Mouse (Mus musculus) cortical plate, adult 2 months (tissue): ENCODE data around the gene Pgrmc2. TPM values are rescaled to one million over a fixed set of nuclear protein-coding genes. Genes with fewer than 3 reads are reported as not detected.

ENCODE experiments used
- H3K27ac ChIP-seq: fragments of 200-500 bp; 2 replicates; pipeline ENCODE4 v1.5.1; 2012; ENCODE audit warnings: low read length, control low read depth, inconsistent platforms; ENCODE audit not compliant: insufficient read depth
- H3K4me1 ChIP-seq: fragments of 200-500 bp; 2 replicates; pipeline ENCODE4 v1.6.1; 2011; ENCODE audit warnings: low read length; ENCODE audit not compliant: control insufficient read depth, insufficient read depth
- H3K4me3 ChIP-seq: fragments of 200-500 bp; 2 replicates; pipeline ENCODE4 v1.5.1; 2011; ENCODE audit warnings: mild to moderate bottlenecking, low read length, control low read depth; ENCODE audit not compliant: insufficient read depth
- CTCF ChIP-seq: fragments of 200-500 bp; IDR thresholded peaks from 2 replicates; pipeline ENCODE4 v1.5.1; 2011; ENCODE audit warnings: mild to moderate bottlenecking, control low read depth, low read length; ENCODE audit not compliant: insufficient read depth; ENCODE audit errors: extremely low read depth
- POLR2A ChIP-seq: fragments of 200-500 bp; IDR thresholded peaks from 2 replicates; pipeline ENCODE4 v1.6.1; 2011; ENCODE audit warnings: mild to moderate bottlenecking, low read length, control low read depth; ENCODE audit not compliant: insufficient read depth; ENCODE audit errors: extremely low read depth
- polyA plus RNA-seq: library from polyadenylated mRNA; depleted of rRNA; stranded (reverse); fragments of >200 nt; gene quantifications from 2 replicates; pipeline ENCODE4 v1.2.3, GENCODE M21; 2012

Pgrmc2 gene
- polyA plus RNA-seq, 1 experiment: 43.8 TPM

DNA sequence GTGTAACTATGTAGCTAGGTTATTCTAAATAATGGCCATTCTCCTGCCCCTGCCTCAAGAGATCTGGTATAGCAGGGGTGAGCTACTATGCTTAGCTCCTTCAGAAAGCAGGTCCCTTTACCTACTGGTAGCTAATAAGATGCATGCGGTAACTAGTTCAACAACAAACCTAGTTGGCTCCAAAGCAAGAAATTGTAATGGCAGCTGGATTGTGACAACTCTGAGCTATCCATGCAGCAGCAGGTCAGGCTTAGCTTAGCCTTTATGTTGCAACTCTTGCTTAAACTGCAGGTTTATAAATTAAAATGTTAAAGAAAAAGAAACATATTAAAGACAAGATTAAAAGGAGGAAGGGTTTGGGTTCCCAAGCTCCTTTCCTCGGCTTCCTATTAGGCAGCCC, 4.2 kb downstream of the Pgrmc2 start:
- TF ChIP-seq CTCF: no peak
- no peak for TF ChIP-seq POLR2A

GRCm38 (mm10) chr3:41075376-41075775, 7.5 kb downstream of the Pgrmc2 start:
- Histone ChIP-seq H3K4me1 (peaks cover 2% of the 10 kb centered on the region; the same call in 1 of the 2 replicates), H3K4me3 (no peak overlapping the region), H3K27ac (no peak overlapping the region)
- no peak for TF ChIP-seq POLR2A
- no peak for TF ChIP-seq CTCF

More for the DNA sequence above, 4.2 kb downstream of the Pgrmc2 start:
- no peak overlapping the region for H3K4me3 ChIP-seq
- peaks cover 2% of the 10 kb centered on the region; the same call in 1 of the 2 replicates for H3K4me1 ChIP-seq
- H3K27ac ChIP-seq: no peak overlapping the region

DNA sequence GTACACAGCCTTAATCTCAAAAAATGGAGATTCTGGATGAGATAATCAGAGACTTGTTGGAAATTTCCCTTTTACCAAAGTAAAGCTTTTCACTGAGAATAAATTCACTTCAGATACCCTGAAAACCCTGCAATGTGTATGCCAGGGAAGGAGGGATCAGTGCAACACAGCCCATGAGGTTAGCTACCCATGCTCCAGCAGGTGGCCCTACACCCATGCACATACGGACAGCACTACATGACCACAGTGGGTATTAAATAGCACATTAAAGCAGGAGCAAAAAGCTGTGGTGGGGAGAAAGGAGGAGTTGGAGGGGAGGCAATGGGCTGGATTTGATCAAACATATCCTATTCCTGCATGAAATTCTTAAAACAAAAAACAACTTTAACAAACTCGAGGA, 12.3 kb downstream of the Pgrmc2 start:
- Histone ChIP-seq H3K4me3 (no peak overlapping the region), H3K4me1 (no peaks in the 10 kb centered on the region), H3K27ac (no peak overlapping the region)
- TF ChIP-seq CTCF: 0 out of 2 replicates have a peak, but pooled peaks have one; percentile 21
- no peak for TF ChIP-seq POLR2A

DNA sequence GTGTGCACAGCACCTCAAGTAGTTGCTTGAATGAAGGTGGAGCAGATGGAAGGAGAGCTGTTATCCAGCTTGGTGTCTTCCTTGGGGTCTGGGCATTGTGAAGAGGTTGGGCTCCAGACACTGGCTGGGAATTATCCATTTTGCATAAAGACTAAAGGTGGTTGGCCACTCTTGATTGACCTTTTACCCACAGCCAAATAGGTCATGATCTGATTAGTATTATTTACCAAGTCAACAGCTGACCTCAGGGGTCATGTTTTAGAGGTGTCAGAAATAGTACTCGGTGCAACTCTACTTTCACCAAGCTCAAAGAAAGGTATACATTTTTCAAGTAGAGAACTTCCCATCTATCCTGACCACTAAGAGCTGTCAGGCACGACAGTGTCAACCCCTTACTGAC, 17.5 kb downstream of the Pgrmc2 start:
- H3K27ac ChIP-seq: no peak overlapping the region
- no peak overlapping the region for H3K4me3 ChIP-seq
- peaks cover 2% of the 10 kb centered on the region; the same call in 1 of the 2 replicates for H3K4me1 ChIP-seq
- TF ChIP-seq CTCF (no peak), POLR2A (no peak)

GRCm38 (mm10) chr3:41062758-41063157, 20.1 kb downstream of the Pgrmc2 start:
- Histone ChIP-seq H3K4me3 (no peak overlapping the region), H3K4me1 (peaks cover 2% of the 10 kb centered on the region; the same call in 1 of the 2 replicates), H3K27ac (no peak overlapping the region)
- TF ChIP-seq POLR2A (no peak), CTCF (no peak)

DNA sequence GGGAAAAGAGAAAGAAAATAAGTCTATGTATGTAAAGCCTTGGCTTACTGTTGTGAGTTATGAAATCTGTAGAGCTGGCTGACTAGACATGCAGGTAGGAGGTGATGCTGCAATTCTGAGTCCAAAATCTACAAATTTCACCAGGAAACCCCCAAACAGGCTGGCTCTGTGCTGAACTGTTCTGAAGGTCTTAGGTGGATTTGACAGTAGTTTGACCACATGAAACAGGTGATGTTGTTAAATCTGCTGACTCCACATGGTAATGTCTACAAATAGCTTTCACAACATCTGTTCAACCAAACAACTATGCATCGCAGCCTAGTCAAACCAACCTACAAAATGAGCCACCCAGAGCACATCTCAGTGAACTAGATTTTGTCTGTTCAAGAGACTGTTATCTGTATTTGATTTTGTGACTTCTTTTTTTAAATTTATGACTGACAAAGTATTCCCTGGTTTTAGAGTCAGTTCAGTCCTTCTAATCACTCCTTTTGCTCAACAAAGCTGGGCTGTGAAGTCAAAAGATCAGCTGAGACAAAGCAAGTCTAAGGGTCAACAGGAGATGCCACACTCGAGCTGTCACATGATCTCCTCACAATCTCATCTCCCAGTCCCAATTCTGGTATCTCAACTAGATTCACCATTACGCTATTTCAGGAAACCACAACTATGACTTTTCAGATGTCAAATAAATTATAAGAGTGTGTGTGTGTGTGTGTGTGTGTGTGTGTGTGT, 20.8 kb downstream of the Pgrmc2 start:
- H3K4me3 ChIP-seq: no peak overlapping the region
- TF ChIP-seq POLR2A (no peak), CTCF (no peak)
- no peak overlapping the region for H3K27ac ChIP-seq
- H3K4me1 ChIP-seq: peaks cover 2% of the 10 kb centered on the region; the same call in 1 of the 2 replicates

- no peak for TF ChIP-seq POLR2A
- no peak for TF ChIP-seq CTCF
- no peak overlapping the region for H3K4me3 ChIP-seq
Measured at GRCm38 (mm10) chr3:41059249-41059648, 23.6 kb downstream of the Pgrmc2 start.

GRCm38 (mm10) chr3:41058395-41058794, 24.5 kb downstream of the Pgrmc2 start:
- TF ChIP-seq POLR2A (no peak), CTCF (no peak)
- peaks cover 2% of the 10 kb centered on the region; the same call in 1 of the 2 replicates for H3K4me1 ChIP-seq
- no peak overlapping the region for H3K4me3 ChIP-seq
- H3K27ac ChIP-seq: no peak overlapping the region

More at GRCm38 (mm10) chr3:41059249-41059648, 23.6 kb downstream of the Pgrmc2 start:
- Histone ChIP-seq H3K4me1 (peaks cover 2% of the 10 kb centered on the region; the same call in 1 of the 2 replicates), H3K27ac (no peak overlapping the region)

- H3K27ac ChIP-seq: no peak overlapping the region
- H3K4me3 ChIP-seq: no peak overlapping the region
- no peak for TF ChIP-seq CTCF
- no peak for TF ChIP-seq POLR2A
- H3K4me1 ChIP-seq: no peaks in the 10 kb centered on the region
Measured at GRCm38 (mm10) chr3:41053334-41053733, 29.5 kb downstream of the Pgrmc2 start.

DNA sequence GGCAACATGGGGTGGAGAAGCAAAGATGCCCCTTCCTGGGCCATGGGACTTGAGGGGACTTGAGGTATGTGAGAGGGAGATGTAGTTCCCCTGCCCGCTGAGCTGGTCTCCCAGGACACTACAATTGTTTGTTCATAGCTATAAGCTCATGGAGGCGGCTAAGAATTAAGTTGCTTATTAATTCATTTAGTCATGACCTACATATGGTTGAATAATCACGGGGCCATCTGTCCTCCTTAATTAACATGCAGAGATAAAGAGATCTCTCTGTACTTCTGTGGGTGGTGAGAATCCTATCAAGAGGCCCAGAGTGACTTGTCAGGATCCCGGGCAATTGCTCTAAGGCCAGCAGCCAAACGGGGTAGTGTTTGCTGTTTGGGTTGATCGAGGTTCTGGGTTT, 35.0 kb downstream of the Pgrmc2 start:
- Histone ChIP-seq H3K4me3 (no peak overlapping the region), H3K4me1 (no peaks in the 10 kb centered on the region), H3K27ac (no peak overlapping the region)
- TF ChIP-seq POLR2A (no peak), CTCF (no peak)
